Mouse (Mus musculus) neural tube, embryonic 12.5 days (tissue): ENCODE measurements around the gene B3galt4. TPM values are rescaled to one million over a fixed set of nuclear protein-coding genes. Genes with fewer than 3 reads are reported as not detected.

Experiments used
- ATAC-seq: fragments of 200-750 bp; cut with Nextera tagmentation; 2 replicates; pipeline ENCODE4 v1.8.0; 2017; ENCODE audit warnings: low read depth, mild to moderate bottlenecking, moderate TSS enrichment, moderate library complexity; ENCODE audit not compliant: low FRiP score
- H3K27ac ChIP-seq: fragments of 300-500 bp; sonication (generic); 2 replicates; pipeline ENCODE4 v1.5.1; 2016
- H3K27me3 ChIP-seq: fragments of 300-500 bp; sonication (generic); replicated peaks from 2 replicates; pipeline ENCODE4 v1.6.1; 2016; ENCODE audit warnings: mild to moderate bottlenecking
- H3K36me3 ChIP-seq: fragments of 300-500 bp; sonication (generic); 2 replicates; pipeline ENCODE4 v1.6.1; 2016; ENCODE audit warnings: mild to moderate bottlenecking
- H3K4me1 ChIP-seq: fragments of 300-500 bp; sonication (generic); 2 replicates; pipeline ENCODE4 v1.6.1; 2016
- H3K4me2 ChIP-seq: fragments of 300-500 bp; sonication (generic); replicated peaks from 2 replicates; pipeline ENCODE4 v1.6.1; 2016; ENCODE audit warnings: mild to moderate bottlenecking
- H3K4me3 ChIP-seq: fragments of 300-500 bp; sonication (generic); 2 replicates; pipeline ENCODE4 v1.5.1; 2016
- H3K9ac ChIP-seq: fragments of 300-500 bp; sonication (generic); 2 replicates; pipeline ENCODE4 v1.6.1; 2016; ENCODE audit warnings: mild to moderate bottlenecking
- H3K9me3 ChIP-seq: fragments of 300-500 bp; sonication (generic); 2 replicates; pipeline ENCODE4 v1.6.1; 2016; ENCODE audit warnings: mild to moderate bottlenecking
- WGBS: fragments of 180-500 bp; shearing (Covaris S2); methylation state at CpG from one replicate; pipeline ENCODE4 v1.1.7; 2016; 5-methylcytosine and 5-hydroxymethylcytosine counted together
- polyA plus RNA-seq: library from polyadenylated mRNA; unstranded; fragments of >200 nt; fragmentation: Nextera tagmentation; extraction: Ambion mirVana; gene quantifications from 2 replicates; pipeline ENCODE4 v1.2.1, GENCODE M21; 2016

The B3galt4 gene
- polyA plus RNA-seq, 1 experiment from 2014 or later = 8.3 TPM

DNA sequence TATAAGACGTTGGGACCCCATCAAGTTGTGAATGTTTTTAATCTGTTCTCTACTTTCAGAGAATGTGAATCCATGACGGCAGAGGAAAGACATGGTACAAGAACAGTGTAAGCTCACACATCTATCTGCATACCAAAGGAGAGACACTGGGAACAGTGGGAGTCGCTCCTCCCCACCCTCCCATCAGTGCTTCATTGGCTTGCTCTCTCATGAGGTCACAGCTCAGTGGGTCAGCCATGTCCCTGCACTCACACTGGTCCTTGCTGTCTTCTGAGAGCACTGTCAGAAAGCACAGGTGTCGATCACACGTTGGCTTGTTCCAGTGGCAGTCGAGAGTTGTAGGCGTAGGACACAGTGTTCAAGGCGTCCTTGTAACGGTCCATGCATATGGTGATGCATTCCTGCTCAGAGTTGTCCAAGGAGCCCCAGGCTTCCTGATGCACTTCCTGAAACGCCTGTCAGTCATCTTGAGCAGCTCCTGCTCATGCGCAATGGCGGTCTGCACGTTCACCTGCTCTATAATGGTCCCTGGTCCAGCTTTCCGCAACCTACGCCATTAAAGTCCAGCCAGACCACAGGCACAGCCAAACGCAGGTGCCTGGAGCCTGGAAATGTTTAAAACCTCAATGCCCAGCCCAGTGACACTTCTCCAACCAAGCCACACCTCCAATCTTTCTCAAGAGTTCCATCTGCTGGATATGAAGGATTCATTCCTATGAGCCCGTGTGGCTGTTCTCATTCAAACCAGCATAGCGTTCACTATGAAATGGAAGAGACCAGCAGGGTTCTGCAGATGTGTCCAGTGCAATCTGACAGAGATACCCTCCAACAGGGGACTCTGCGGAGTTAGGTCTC is 29.1 kb upstream of the B3galt4 start:
- peak; percentile 2; the same call in 1 of the 2 replicates for ATAC-seq
- Histone ChIP-seq H3K9ac (no peak overlapping the region), H3K4me3 (no peak overlapping the region), H3K9me3 (no peaks in the 10 kb centered on the region), H3K4me1 (peaks cover 7% of the 10 kb centered on the region), H3K27me3 (peaks cover 37% of the 10 kb centered on the region), H3K27ac (no peak overlapping the region), H3K4me2 (peak overlapping the region; percentile 63), H3K36me3 (no peaks in the 10 kb centered on the region)
- 78% methylated on average over 19 of the region's 19 CpGs for WGBS

DNA sequence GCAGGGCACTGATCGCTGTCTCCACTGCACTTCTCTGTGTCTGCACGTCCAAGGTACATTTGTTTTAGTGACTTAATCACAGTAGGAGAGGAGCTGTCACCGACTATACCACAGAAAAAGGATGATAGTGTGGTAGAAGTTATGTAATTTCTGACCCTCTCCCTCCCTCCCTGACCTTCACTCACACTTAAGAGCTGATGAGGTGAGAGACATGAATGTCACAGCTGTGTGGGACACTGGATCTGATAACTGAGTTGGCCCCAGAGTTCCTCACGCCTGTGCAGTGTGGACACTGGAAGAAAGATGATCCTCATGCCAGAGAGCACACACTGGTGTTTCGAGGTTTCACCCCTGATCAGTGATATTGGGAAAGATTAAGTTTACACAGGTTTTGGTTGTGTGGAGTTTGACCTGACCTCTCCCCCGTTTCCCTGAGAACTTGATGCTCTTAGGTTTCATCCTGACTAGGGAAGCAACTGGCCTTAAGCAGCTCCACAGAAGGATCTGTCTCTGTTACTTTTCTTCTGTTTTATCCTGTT is 28.3 kb upstream of the B3galt4 start:
- H3K36me3 ChIP-seq = no peaks in the 10 kb centered on the region
- H3K4me3 ChIP-seq = no peak overlapping the region
- peaks cover 37% of the 10 kb centered on the region for H3K27me3 ChIP-seq
- no peak overlapping the region for H3K27ac ChIP-seq
- WGBS = 73% methylated on average over 6 of the region's 6 CpGs
- H3K4me2 ChIP-seq = no peak overlapping the region
- no peak for ATAC-seq
- H3K4me1 ChIP-seq = peaks cover 7% of the 10 kb centered on the region
- H3K9me3 ChIP-seq = no peaks in the 10 kb centered on the region
- no peak overlapping the region for H3K9ac ChIP-seq

DNA sequence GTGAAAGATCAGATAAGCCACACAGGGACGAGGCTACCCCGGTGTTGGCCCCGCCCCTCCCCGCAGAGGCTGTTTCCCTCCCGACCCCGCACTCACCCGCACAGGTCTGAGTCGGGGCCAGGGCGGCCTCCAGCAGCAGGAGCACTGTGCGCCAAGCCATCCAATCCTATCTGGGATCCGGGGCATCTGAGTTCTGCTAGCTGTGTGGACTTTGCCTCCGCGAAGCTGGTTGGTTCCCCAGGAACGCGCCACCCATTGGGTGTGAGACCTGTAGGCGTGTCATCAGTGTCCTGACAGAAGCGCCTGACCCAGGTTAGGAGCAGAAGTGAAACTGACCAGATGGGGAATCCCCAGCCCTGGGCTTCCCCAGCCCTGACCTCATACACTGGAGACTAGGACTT is 27.3 kb upstream of the B3galt4 start:
- Histone ChIP-seq H3K27ac (no peak overlapping the region), H3K9me3 (no peaks in the 10 kb centered on the region), H3K36me3 (no peaks in the 10 kb centered on the region), H3K27me3 (peaks cover 37% of the 10 kb centered on the region), H3K9ac (0 out of 2 replicates have a peak overlapping the region, but pooled peaks have one; percentile 33), H3K4me3 (peak overlapping the region; percentile 31; the same call in 1 of the 2 replicates), H3K4me2 (peak overlapping the region; percentile 60), H3K4me1 (peaks cover 7% of the 10 kb centered on the region)
- ATAC-seq = no peak
- WGBS = under 1% methylated on average over 17 of the region's 17 CpGs

DNA sequence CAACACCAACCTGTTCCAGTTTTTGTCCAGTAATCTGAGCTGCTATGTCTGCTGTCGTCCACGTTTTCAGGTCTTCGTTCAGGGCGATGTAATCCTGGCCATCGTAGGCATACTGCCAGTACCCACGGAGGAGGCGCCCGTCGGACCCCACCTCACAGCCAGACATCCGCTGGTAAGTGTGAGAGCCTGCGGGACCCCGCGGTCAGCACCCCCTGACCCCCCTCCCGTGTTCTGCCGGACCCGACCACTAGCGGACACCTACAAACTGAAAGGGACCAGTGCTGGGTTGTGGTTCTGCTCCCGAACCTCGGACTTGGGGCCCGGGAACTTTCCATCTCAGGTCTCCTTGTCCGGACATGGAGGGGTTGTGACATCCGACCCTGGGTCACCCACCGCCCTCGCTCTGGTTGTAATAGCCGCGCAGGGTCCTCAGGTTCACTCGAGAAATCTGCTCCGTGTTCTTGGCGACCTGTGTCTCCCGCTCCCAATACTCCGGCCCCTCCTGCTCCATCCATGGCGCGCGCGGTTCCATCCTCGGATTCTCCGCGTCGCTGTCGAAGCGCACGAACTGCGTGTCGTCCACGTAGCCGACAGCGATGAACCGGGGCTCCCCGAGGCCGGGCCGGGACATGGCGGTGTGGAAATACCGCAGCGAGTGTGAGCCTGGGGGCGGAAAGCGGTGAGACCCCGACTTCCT is 26.7 kb upstream of the B3galt4 start:
- Histone ChIP-seq H3K4me1 (peaks cover 7% of the 10 kb centered on the region), H3K9ac (0 out of 2 replicates have a peak overlapping the region, but pooled peaks have one; percentile 33), H3K27ac (no peak overlapping the region), H3K4me3 (peak overlapping the region; percentile 31; the same call in 1 of the 2 replicates), H3K9me3 (no peaks in the 10 kb centered on the region), H3K36me3 (no peaks in the 10 kb centered on the region), H3K4me2 (peak overlapping the region; percentile 60), H3K27me3 (peaks cover 37% of the 10 kb centered on the region)
- no peak for ATAC-seq
- WGBS = 2% methylated on average over 57 of the region's 57 CpGs

DNA sequence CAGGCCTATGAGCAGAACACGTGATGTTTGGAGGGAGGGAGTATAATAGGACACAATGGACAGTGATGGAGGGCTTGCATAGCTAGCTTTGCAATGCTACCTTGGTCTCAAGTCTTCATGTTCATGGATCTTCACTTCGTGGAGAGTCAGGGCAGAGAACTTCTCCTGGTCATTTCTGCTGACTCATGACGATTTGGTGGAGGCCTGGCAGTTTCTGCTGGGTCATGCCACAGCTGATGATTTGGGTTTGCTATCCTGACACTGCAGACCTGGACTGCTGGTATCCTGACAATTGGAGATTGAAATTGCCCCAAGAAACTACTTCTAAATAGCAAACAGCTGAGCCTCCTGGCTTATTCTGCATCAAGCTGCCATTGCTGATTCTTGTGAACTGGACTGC is 22.3 kb upstream of the B3galt4 start:
- H3K27me3 ChIP-seq = peaks cover 23% of the 10 kb centered on the region
- no peak for ATAC-seq
- no peak overlapping the region for H3K27ac ChIP-seq
- H3K36me3 ChIP-seq = no peaks in the 10 kb centered on the region
- no peak overlapping the region for H3K4me3 ChIP-seq
- WGBS = 64% methylated on average over 3 of the region's 3 CpGs
- H3K4me1 ChIP-seq = peaks cover 4% of the 10 kb centered on the region
- H3K9ac ChIP-seq = no peak overlapping the region
- no peak overlapping the region for H3K4me2 ChIP-seq
- H3K9me3 ChIP-seq = no peaks in the 10 kb centered on the region

DNA sequence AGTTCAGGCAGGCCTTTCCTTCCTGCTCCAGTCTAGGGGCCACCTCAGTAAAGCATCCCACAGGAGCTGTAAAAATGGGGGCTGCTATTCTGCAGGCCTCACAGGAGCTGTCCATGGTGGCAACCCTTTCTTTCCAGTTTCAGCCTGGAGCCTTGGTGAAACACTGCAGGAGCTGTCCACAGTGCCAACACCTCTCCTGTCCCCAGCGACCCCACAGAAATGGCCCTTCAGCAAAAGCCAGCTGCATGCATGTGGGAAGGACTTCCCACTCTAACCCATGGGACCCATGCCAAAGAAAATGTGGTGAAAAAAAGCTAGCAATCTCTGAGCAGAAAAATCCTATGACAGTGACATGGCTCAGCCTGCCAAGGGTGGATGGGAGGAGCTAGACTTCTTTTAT is 21.4 kb upstream of the B3galt4 start:
- WGBS = 8% methylated on average over 1 of the region's 1 CpGs
- H3K4me2 ChIP-seq = no peak overlapping the region
- no peak overlapping the region for H3K27ac ChIP-seq
- no peaks in the 10 kb centered on the region; the same call in 1 of the 2 replicates for H3K4me1 ChIP-seq
- H3K36me3 ChIP-seq = no peaks in the 10 kb centered on the region
- H3K9me3 ChIP-seq = no peaks in the 10 kb centered on the region
- peaks cover 15% of the 10 kb centered on the region for H3K27me3 ChIP-seq
- H3K4me3 ChIP-seq = no peak overlapping the region
- no peak overlapping the region for H3K9ac ChIP-seq
- no peak for ATAC-seq

DNA sequence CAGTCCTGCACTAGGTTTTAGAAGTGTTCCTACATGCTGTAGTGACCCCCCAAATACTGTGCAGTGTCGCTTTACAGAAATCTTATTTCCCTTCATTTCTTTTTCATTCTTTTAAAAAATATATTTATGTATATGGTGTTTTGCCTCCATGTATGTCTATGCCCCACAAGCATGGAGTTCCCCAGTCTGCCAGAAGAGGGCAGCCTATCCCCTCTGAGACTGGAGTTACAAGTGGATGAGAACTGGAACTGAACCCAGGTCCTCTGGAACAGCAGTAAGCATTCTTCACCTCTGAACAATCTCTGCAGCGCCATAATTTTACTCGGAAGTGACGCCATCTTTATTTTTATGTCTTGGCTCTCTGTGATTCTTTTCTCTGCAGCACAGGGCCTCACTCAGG is 18.1 kb upstream of the B3galt4 start:
- Histone ChIP-seq H3K4me1 (no peaks in the 10 kb centered on the region), H3K36me3 (peaks cover 22% of the 10 kb centered on the region), H3K4me2 (no peak overlapping the region), H3K27me3 (peaks cover 5% of the 10 kb centered on the region; the same call in 1 of the 2 replicates), H3K4me3 (no peak overlapping the region), H3K9ac (no peak overlapping the region), H3K9me3 (no peaks in the 10 kb centered on the region), H3K27ac (no peak overlapping the region)
- 79% methylated on average over 4 of the region's 4 CpGs for WGBS
- no peak for ATAC-seq

DNA sequence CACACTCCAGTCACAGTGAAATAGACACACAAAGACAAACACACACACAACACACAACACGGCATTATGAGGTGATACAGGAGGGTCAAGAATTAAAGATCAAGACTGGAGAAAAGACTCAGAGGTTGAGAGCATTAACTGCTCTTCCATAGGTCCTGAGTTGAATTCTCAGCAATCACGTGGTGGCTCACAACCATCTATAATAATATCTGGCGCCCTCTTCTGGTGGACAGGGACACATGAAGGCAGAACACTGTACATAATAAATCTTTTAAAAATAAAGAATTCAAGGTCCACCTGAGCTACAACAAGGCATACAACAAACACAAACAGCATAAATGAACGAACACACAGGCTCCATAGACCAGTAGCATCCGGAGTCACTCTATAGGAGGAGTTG is 17.6 kb upstream of the B3galt4 start:
- Histone ChIP-seq H3K27me3 (peaks cover 5% of the 10 kb centered on the region; the same call in 1 of the 2 replicates), H3K9ac (no peak overlapping the region), H3K4me1 (no peaks in the 10 kb centered on the region), H3K4me2 (no peak overlapping the region), H3K9me3 (no peaks in the 10 kb centered on the region), H3K27ac (no peak overlapping the region), H3K4me3 (no peak overlapping the region), H3K36me3 (peaks cover 24% of the 10 kb centered on the region)
- ATAC-seq = peak; percentile 44; the same call in 1 of the 2 replicates
- 29% methylated on average over 5 of the region's 5 CpGs for WGBS

DNA sequence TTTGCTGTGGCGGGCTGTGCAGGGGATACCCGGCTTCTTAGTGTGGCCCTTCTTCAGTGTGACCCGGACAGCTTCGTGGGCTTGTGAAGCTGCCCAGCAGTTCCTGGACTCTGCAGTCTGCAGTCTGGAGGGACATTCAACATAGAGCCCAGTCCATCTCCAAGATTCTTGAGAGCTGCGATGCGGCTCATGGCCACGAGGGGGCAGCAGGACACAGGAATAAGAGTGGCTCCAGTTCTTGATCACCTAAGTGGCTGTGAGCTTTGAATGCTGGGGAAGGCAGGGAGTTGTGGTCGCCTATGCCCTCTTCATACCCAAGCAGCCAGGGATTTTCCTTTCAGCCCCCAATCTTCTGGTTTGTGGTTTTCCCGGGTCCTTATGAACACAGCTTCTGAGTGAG is 17.2 kb upstream of the B3galt4 start:
- Histone ChIP-seq H3K4me2 (no peak overlapping the region), H3K27me3 (peaks cover 5% of the 10 kb centered on the region; the same call in 1 of the 2 replicates), H3K9ac (no peak overlapping the region), H3K4me3 (no peak overlapping the region), H3K27ac (no peak overlapping the region), H3K36me3 (peaks cover 27% of the 10 kb centered on the region), H3K9me3 (no peaks in the 10 kb centered on the region), H3K4me1 (no peaks in the 10 kb centered on the region)
- 3% methylated on average over 9 of the region's 9 CpGs for WGBS
- peak; percentile 68 for ATAC-seq

DNA sequence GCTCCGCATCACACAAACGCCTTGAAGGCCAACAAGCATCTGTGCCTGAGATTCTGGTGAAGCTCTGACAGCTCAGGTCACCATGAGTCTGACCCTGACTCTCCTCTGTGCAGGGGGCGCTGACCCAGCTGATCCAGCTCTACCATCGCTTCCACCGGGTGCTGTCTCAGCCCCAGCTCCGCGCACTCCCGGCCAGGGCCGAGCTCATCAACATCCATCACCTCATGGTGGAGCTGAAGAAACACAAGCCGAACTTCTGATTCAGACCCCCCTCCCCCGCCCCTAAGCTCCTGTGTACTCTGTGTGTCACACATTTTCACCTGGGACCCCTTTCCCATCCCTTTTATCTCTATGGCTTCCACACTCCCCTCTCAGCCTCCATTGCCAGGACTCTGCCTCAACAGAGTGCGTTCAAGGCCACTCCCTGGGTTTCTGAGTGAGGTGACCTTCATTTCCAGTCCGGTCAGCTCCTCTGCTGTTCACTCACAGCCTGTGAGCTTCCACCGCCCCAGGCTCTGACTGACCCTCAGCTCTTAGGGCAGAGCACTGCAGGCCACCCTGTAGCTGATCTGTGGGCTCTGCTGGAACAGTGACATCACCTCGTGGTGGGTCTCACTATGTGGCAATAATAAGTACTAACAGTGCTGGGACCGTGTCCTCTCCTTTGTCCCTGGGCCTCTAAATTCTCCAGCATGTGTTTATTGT is 14.7 kb upstream of the B3galt4 start:
- WGBS = 88% methylated on average over 16 of the region's 16 CpGs
- H3K9me3 ChIP-seq = no peaks in the 10 kb centered on the region
- no peak overlapping the region for H3K9ac ChIP-seq
- no peak overlapping the region for H3K4me2 ChIP-seq
- H3K4me3 ChIP-seq = no peak overlapping the region
- H3K4me1 ChIP-seq = no peaks in the 10 kb centered on the region
- no peak overlapping the region for H3K27ac ChIP-seq
- no peak for ATAC-seq
- H3K36me3 ChIP-seq = peaks cover 50% of the 10 kb centered on the region
- H3K27me3 ChIP-seq = no peaks in the 10 kb centered on the region

DNA sequence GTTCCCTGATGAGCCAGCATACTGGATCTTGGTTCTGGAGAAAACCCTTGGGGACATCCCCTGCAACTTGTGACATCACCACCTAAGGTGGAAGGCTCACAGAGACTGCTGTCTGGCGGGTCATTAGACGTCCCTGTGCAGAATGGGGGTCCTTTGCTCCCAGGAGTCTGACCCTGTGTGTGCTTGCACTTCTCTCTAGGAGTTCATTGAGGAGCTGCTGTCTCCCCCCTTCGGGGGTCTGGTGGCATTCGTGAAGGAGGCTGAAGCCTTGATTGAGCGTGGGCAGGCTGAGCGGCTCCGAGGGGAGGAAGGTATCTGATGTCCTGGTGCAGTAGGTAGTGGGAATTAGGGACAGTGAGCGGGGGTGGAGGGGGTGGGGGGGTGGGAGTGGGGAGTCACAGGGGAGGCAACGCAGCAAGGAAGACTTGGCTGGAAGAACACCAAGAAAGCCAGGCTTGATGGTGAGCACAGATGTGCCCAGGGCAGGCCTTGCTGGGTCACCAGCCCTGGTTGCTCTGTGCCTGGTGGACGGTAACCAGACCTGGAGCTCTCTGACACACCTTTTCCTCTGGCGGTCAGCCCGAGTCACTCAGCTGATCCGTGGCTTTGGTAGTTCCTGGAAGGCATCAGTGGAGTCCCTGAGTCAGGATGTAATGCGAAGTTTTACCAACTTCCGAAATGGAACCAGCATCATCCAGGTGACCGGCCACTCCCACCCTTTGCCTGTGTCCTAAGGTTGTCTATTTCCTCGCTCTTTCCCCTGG is 14.0 kb upstream of the B3galt4 start:
- Histone ChIP-seq H3K27ac (no peak overlapping the region), H3K4me3 (no peak overlapping the region), H3K36me3 (peaks cover 54% of the 10 kb centered on the region), H3K27me3 (no peaks in the 10 kb centered on the region), H3K9ac (no peak overlapping the region), H3K4me1 (no peaks in the 10 kb centered on the region), H3K9me3 (no peaks in the 10 kb centered on the region), H3K4me2 (no peak overlapping the region)
- 93% methylated on average over 17 of the region's 17 CpGs for WGBS
- ATAC-seq = no peak
